Mouse (Mus musculus) heart, postnatal 0 days (tissue): ENCODE results near the gene 9430097D07Rik. TPM values are rescaled to one million over a fixed set of nuclear protein-coding genes. Genes with fewer than 3 reads are reported as not detected.

Experiments used
- ATAC-seq: fragments of 200-750 bp; cut with Nextera tagmentation; 2 replicates; pipeline ENCODE4 v1.8.0; 2017; ENCODE audit warnings: low read depth, moderate number of reproducible peaks, moderate library complexity; ENCODE audit not compliant: insufficient read depth
- DNase-seq: peaks from one replicate; pipeline ENCODE4 v3.0.0-alpha.2; 2016; ENCODE audit warnings: low spot score
- H3K27ac ChIP-seq: fragments of 300-500 bp; sonication (generic); 2 replicates; pipeline ENCODE4 v1.5.1; 2014; ENCODE audit warnings: low read depth, mild to moderate bottlenecking
- H3K27me3 ChIP-seq: fragments of 300-500 bp; sonication (generic); 2 replicates; pipeline ENCODE4 v1.6.1; 2014; ENCODE audit warnings: low read length, mixed read lengths; ENCODE audit not compliant: control insufficient read depth, insufficient read depth
- H3K36me3 ChIP-seq: fragments of 300-500 bp; sonication (generic); replicated peaks from 2 replicates; pipeline ENCODE4 v1.6.1; 2014; ENCODE audit warnings: low read length, mixed read lengths; ENCODE audit not compliant: control insufficient read depth, insufficient read depth
- H3K4me1 ChIP-seq: fragments of 300-500 bp; sonication (generic); 2 replicates; pipeline ENCODE4 v1.6.1; 2014; ENCODE audit warnings: antibody characterized with exemption; ENCODE audit not compliant: control insufficient read depth, insufficient read depth
- H3K4me2 ChIP-seq: fragments of 300-500 bp; sonication (generic); 2 replicates; pipeline ENCODE4 v1.6.1; 2014; ENCODE audit warnings: low read depth, mild to moderate bottlenecking, low read length, moderate library complexity
- H3K4me3 ChIP-seq: fragments of 300-500 bp; sonication (generic); 2 replicates; pipeline ENCODE4 v1.5.1; 2014; ENCODE audit warnings: low read depth, low read length
- H3K9ac ChIP-seq: fragments of 300-500 bp; sonication (generic); replicated peaks from 2 replicates; pipeline ENCODE4 v1.6.1; 2014; ENCODE audit warnings: low read depth, low read length, mixed read lengths
- H3K9me3 ChIP-seq: fragments of 300-500 bp; sonication (generic); replicated peaks from 2 replicates; pipeline ENCODE4 v1.6.1; 2016; ENCODE audit warnings: low read length; ENCODE audit not compliant: control insufficient read depth
- CTCF ChIP-seq: IDR thresholded peaks from 2 replicates; pipeline ENCODE4 v1.5.1; 2016; ENCODE audit warnings: antibody characterized with exemption, control low read depth, low read depth
- EP300 ChIP-seq: IDR thresholded peaks from 2 replicates; pipeline ENCODE4 v1.6.1; 2016; ENCODE audit warnings: antibody characterized with exemption, low read depth
- WGBS: fragments of 180-500 bp; shearing (Covaris S2); extraction: QIAGEN DNeasy Blood & Tissue Kit; methylation state at CpG from one replicate; pipeline ENCODE4 v1.1.7; 2014; 5-methylcytosine and 5-hydroxymethylcytosine counted together
- polyA plus RNA-seq: library from polyadenylated mRNA; unstranded; fragments of >200 nt; fragmentation: Nextera tagmentation; extraction: Ambion mirVana; gene quantifications from 2 replicates; pipeline ENCODE4 v1.2.1, GENCODE M21; 2015
- total RNA-seq: library from RNA; depleted of rRNA; stranded (reverse); fragments of >200 nt; gene quantifications from 2 replicates; pipeline ENCODE4 v1.2.3, GENCODE M21; 2014; ENCODE audit warnings: low replicate concordance

The 9430097D07Rik gene
- total and polyA plus RNA-seq, 2 experiments from 2014 or later, result not detected

DNA sequence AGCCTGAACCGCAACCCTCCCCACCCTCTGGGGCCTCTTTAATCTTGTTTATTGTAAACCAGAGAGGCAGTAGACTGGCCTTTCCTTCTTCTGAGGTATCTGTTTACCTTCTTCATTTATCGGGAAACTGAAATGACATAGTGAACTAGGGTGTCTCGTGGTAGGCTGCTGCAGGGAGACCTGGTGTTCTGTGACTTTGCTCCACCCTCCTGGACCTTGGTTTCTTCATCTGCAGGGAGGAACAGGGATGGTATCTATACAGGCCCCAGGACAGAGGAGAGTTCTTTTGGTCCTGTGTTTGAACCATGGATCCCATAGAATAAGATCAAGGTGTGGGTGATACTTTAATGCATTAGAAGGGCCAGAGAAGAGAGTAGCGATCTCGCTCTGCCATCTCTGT, 24.2 kb downstream of the 9430097D07Rik start:
- no peak overlapping the region for H3K27ac ChIP-seq

GRCm38 (mm10) chr2:32549764-32550163, 25.7 kb downstream of the 9430097D07Rik start:
- 0 out of 2 replicates have a peak overlapping the region, but pooled peaks have one; percentile 2 for H3K27ac ChIP-seq
- H3K9ac ChIP-seq, result no peak overlapping the region
- no peaks in the 10 kb centered on the region for H3K9me3 ChIP-seq
- peaks cover 33% of the 10 kb centered on the region for H3K4me1 ChIP-seq
- TF ChIP-seq CTCF (no peak), EP300 (no peak)
- no peaks in the 10 kb centered on the region for H3K36me3 ChIP-seq
- DNase-seq (peak; percentile 38), ATAC-seq (peak; percentile 78)
- no peak overlapping the region for H3K4me3 ChIP-seq
- no peak overlapping the region for H3K4me2 ChIP-seq
- no peaks in the 10 kb centered on the region for H3K27me3 ChIP-seq
- 29% methylated on average over 6 of the region's 6 CpGs for WGBS

More for the DNA sequence above, 24.2 kb downstream of the 9430097D07Rik start:
- no peak for DNase-seq
- Histone ChIP-seq H3K4me3 (no peak overlapping the region), H3K36me3 (no peaks in the 10 kb centered on the region), H3K9me3 (no peaks in the 10 kb centered on the region), H3K27me3 (no peaks in the 10 kb centered on the region), H3K4me2 (no peak overlapping the region), H3K9ac (no peak overlapping the region), H3K4me1 (peaks cover 33% of the 10 kb centered on the region)
- 91% methylated on average over 5 of the region's 5 CpGs for WGBS
- ATAC-seq, result no peak
- TF ChIP-seq CTCF (no peak), EP300 (no peak)

- H3K4me1 ChIP-seq, result peaks cover 33% of the 10 kb centered on the region
- no peak overlapping the region for H3K4me2 ChIP-seq
- H3K4me3 ChIP-seq, result no peak overlapping the region
- ATAC-seq (no peak), DNase-seq (no peak)
- no peak overlapping the region for H3K27ac ChIP-seq
- TF ChIP-seq CTCF (no peak), EP300 (no peak)
- no peaks in the 10 kb centered on the region for H3K9me3 ChIP-seq
- WGBS, result 87% methylated on average over 9 of the region's 9 CpGs
- H3K9ac ChIP-seq, result no peak overlapping the region
- no peaks in the 10 kb centered on the region for H3K36me3 ChIP-seq
- H3K27me3 ChIP-seq, result no peaks in the 10 kb centered on the region
Observed at GRCm38 (mm10) chr2:32549171-32549570, 26.3 kb downstream of the 9430097D07Rik start.

- Histone ChIP-seq H3K9ac (no peak overlapping the region), H3K9me3 (no peaks in the 10 kb centered on the region), H3K27ac (peak overlapping the region; percentile 24; the same call in 1 of the 2 replicates), H3K36me3 (no peaks in the 10 kb centered on the region), H3K4me1 (peaks cover 34% of the 10 kb centered on the region), H3K27me3 (no peaks in the 10 kb centered on the region), H3K4me3 (no peak overlapping the region), H3K4me2 (no peak overlapping the region)
- WGBS, result 81% methylated on average over 7 of the region's 7 CpGs
- ATAC-seq, result no peak
- peak; percentile 48 for DNase-seq
- TF ChIP-seq EP300, result no peak
- TF ChIP-seq CTCF, result no peak
Observed at GRCm38 (mm10) chr2:32547964-32548739, 27.3 kb downstream of the 9430097D07Rik start.

DNA sequence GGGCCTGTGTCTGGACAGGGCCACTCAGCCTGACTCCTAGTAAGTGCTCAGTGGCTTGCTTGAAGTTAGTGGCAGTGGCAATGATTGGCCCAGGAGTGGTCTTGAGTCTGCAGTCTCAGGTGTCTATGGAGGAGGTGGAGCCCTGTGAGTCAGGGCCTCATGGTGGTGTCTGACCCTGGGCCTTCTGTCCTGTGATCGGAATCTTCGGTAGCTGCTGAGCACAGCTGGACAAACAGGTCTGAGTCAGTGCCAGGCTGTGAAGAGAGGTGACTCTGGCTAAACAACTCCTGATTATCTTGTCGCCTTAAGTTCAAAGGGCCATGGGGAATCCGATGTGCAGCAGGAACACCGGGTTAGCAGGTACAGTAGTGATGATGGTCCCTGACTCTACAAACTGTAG, 28.1 kb downstream of the 9430097D07Rik start:
- Histone ChIP-seq H3K9me3 (no peaks in the 10 kb centered on the region), H3K4me2 (no peak overlapping the region), H3K4me1 (peaks cover 42% of the 10 kb centered on the region), H3K4me3 (no peak overlapping the region), H3K36me3 (no peaks in the 10 kb centered on the region), H3K27me3 (no peaks in the 10 kb centered on the region), H3K9ac (no peak overlapping the region), H3K27ac (peak overlapping the region; percentile 24; the same call in 1 of the 2 replicates)
- DNase-seq (no peak), ATAC-seq (no peak)
- WGBS, result 80% methylated on average over 5 of the region's 5 CpGs
- TF ChIP-seq CTCF (no peak), EP300 (no peak)
